Mouse (Mus musculus): ENCODE measurements around the gene Cmss1. TPM values are rescaled to one million over a fixed set of nuclear protein-coding genes. Genes with fewer than 3 reads are reported as not detected.
A peak's percentile ranks its signal among the peaks of the same experiment; 100 is the strongest.

Cmss1 gene
- 3.0 and 3.4 TPM in 2 replicates for polyA plus RNA-seq (2012; rRNA removed)

DNA sequence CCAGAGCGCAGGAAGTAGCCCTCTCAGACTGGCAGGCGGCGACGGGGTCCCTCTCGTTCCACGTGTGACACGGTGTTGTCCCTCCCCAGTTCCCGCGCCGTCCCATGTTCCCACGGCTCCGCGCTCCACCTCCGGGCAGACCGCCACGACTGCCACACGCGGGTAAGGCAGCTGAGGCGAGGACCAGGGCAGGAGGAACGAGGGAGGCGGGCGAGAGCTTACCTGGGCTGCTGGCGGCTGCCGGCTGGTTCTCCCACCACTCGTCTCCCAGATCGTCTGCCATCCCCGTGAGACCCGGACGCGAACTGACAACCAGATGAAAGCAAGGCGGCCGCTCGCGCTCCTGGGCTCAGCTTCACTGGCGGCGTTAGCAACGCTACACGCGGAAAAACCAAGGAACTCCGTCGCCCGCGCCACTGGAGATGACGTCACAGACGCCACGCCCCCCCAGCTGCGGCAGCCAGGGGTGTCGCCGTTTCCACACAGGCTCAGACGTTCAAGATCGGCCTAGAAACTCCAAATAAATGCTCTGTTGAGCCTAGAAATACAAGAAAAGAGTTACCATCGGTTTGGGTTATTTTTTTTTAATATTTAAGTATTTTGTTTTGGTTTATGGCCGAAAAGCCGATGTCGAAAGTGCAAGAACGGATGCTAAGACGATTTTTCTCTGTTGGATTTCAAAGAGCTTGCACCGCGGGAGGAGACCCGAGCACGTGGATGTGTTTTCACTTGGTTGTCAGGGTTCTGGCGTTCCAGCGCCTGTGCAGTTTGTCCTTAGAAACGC lies at the start of gene Cmss1:
Gene Cmss1, minus strand, starts transcription at position 421 of the 784 bp plus-strand sequence.
- no peak within 1 kb of the TSS for H3K27ac ChIP-seq (ENCODE audit: insufficient read depth, low read length)
- H3K36me3 ChIP-seq (ENCODE audit: control insufficient read depth, insufficient read depth, low read length), result no peaks in the 10 kb centered on the region
- H3K4me3 ChIP-seq (ENCODE audit: extremely low read depth, insufficient read depth, insufficient read length), result peak within 1 kb of the TSS; percentile 97
- DNase-seq (ENCODE audit: low read depth in 1 of 2, low spot score in 2 of 2), result peak; percentile 71 to 74
- TF ChIP-seq CTCF (IDR thresholded peaks at IDR 0.05; ENCODE audit: extremely low read depth, insufficient read depth, insufficient read length, insufficient replicate concordance) (no peak), POLR2A (IDR thresholded peaks at IDR 0.05; ENCODE audit: low read depth, low read length) (no peak)
- WGBS, result under 1% methylated on average over 64 of the region's 64 CpGs
- H3K27me3 ChIP-seq (ENCODE audit: control insufficient read depth, insufficient read depth, low read length), result no peaks in the 10 kb centered on the region
- no peaks in the 10 kb centered on the region; the same call in 1 of the 2 replicates for H3K4me1 ChIP-seq (ENCODE audit: control insufficient read depth, insufficient read depth, insufficient read length)

DNA sequence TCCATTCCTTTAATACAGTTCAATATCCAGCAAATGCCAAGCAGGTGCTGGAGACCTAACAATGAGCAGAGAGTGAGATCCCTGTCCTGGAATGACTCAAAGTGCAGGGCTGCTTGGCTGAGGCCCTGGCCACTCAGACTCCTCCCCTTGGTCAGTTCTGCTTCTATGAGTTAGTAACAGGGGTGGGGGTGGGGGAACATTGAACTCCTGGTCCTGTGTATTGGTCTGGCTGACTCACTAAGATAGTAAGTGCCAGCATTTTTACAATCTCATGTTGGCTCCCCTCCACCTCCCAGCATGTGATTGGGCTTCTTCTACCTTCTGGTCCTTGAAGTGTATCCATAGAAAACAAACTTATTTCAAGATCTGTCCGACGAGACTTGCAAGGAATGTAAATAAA lies 43.2 kb upstream of the Cmss1 start:
- no peak for DNase-seq (ENCODE audit: low read depth in 1 of 2, low spot score in 2 of 2)
- Histone ChIP-seq H3K27me3 (ENCODE audit: control insufficient read depth, insufficient read depth, low read length) (no peaks in the 10 kb centered on the region), H3K36me3 (ENCODE audit: control insufficient read depth, insufficient read depth, low read length) (no peaks in the 10 kb centered on the region), H3K4me1 (ENCODE audit: control insufficient read depth, insufficient read depth, insufficient read length) (no peaks in the 10 kb centered on the region), H3K27ac (ENCODE audit: insufficient read depth, low read length) (no peak overlapping the region), H3K4me3 (ENCODE audit: extremely low read depth, insufficient read depth, insufficient read length) (no peak overlapping the region)
- WGBS, result 74% methylated on average over 2 of the region's 2 CpGs
- no peak for TF ChIP-seq POLR2A (IDR thresholded peaks at IDR 0.05; ENCODE audit: low read depth, low read length)
- no peak for TF ChIP-seq CTCF (IDR thresholded peaks at IDR 0.05; ENCODE audit: extremely low read depth, insufficient read depth, insufficient read length, insufficient replicate concordance)

DNA sequence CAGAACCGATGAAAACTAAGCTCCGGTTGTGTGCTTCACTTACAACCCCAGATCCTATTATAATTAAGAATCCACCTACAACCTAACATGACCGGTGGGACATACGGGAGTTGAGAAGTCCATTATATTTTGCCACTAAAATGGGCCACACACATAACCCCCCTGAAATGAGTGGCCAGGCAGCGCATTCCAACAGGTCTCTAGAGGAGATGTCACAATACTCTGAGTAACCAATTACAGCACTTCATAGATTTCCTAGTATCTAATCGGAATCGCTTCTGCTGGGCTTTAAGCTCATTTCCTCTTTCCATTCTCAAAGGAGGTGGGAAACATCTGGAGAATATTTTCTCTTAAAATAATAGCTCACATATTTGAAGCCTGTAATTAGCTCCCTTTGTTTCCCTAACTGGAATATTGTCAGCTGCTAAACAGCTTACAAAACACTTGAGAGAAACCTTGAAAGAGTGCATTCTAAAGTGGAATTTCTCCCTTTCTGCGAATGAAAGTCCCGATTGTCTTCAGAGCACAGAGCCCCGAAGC lies 34.8 kb upstream of the Cmss1 start:
- Histone ChIP-seq H3K27me3 (ENCODE audit: control insufficient read depth, insufficient read depth, low read length) (no peaks in the 10 kb centered on the region), H3K36me3 (ENCODE audit: control insufficient read depth, insufficient read depth, low read length) (no peaks in the 10 kb centered on the region), H3K27ac (ENCODE audit: insufficient read depth, low read length) (no peak overlapping the region), H3K4me1 (ENCODE audit: control insufficient read depth, insufficient read depth, insufficient read length) (no peaks in the 10 kb centered on the region), H3K4me3 (ENCODE audit: extremely low read depth, insufficient read depth, insufficient read length) (no peak overlapping the region)
- WGBS, result 82% methylated on average over 10 of the region's 10 CpGs
- no peak for DNase-seq (ENCODE audit: low read depth in 1 of 2, low spot score in 2 of 2)
- TF ChIP-seq POLR2A (IDR thresholded peaks at IDR 0.05; ENCODE audit: low read depth, low read length) (no peak), CTCF (IDR thresholded peaks at IDR 0.05; ENCODE audit: extremely low read depth, insufficient read depth, insufficient read length, insufficient replicate concordance) (no peak)

DNA sequence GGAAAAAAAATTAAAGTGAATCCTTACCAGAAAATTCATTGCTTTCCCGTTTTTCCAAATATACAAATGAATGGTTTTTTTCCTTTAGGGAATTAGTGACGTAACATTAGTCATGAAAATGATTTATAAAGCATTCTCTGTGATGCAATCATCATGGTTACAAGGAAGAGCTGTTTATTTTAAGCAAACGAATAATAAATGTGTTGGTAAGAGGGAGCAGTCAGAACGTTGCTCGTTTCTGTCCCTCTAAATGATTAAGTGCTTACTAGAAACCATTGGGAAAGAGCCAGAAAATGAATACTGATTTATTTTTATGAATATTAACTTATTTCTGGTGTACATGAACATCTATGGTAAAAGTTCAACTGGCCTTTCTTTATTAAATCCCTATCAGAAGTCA lies 28.1 kb upstream of the Cmss1 start:
- Histone ChIP-seq H3K4me1 (ENCODE audit: control insufficient read depth, insufficient read depth, insufficient read length) (no peaks in the 10 kb centered on the region), H3K4me3 (ENCODE audit: extremely low read depth, insufficient read depth, insufficient read length) (no peak overlapping the region), H3K27me3 (ENCODE audit: control insufficient read depth, insufficient read depth, low read length) (no peaks in the 10 kb centered on the region), H3K36me3 (ENCODE audit: control insufficient read depth, insufficient read depth, low read length) (no peaks in the 10 kb centered on the region), H3K27ac (ENCODE audit: insufficient read depth, low read length) (no peak overlapping the region)
- no peak for TF ChIP-seq CTCF (IDR thresholded peaks at IDR 0.05; ENCODE audit: extremely low read depth, insufficient read depth, insufficient read length, insufficient replicate concordance)
- WGBS, result 68% methylated on average over 5 of the region's 5 CpGs
- no peak for DNase-seq (ENCODE audit: low read depth in 1 of 2, low spot score in 2 of 2)

DNA sequence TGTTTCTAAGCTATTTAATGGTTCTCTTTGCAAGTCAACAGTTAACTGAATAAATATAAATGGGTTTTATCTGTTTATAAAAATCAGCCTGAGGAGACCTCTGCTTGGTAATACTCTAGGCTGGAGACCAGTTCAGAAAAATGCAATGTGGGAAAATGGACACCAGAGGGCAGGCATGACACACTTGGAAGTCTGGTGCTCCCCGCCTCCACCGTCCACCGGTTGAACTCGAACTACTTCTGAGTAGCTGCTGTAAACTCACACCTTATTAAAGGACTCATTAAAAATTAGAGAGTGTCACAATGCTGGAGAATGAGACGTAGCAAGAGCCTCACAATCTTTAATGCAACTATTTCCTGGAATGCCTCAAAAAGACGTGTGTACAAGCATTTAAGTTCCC lies 27.5 kb upstream of the Cmss1 start:
- Histone ChIP-seq H3K27ac (ENCODE audit: insufficient read depth, low read length) (no peak overlapping the region), H3K27me3 (ENCODE audit: control insufficient read depth, insufficient read depth, low read length) (no peaks in the 10 kb centered on the region), H3K4me3 (ENCODE audit: extremely low read depth, insufficient read depth, insufficient read length) (no peak overlapping the region), H3K4me1 (ENCODE audit: control insufficient read depth, insufficient read depth, insufficient read length) (no peaks in the 10 kb centered on the region), H3K36me3 (ENCODE audit: control insufficient read depth, insufficient read depth, low read length) (no peaks in the 10 kb centered on the region)
- peak; percentile 17 to 42 for DNase-seq (ENCODE audit: low read depth in 1 of 2, low spot score in 2 of 2)
- TF ChIP-seq POLR2A (IDR thresholded peaks at IDR 0.05; ENCODE audit: low read depth, low read length), result no peak
- TF ChIP-seq CTCF (IDR thresholded peaks at IDR 0.05; ENCODE audit: extremely low read depth, insufficient read depth, insufficient read length, insufficient replicate concordance), result peak; percentile 57; the same call in 1 of the 2 replicates
- WGBS, result 15% methylated on average over 6 of the region's 6 CpGs

DNA sequence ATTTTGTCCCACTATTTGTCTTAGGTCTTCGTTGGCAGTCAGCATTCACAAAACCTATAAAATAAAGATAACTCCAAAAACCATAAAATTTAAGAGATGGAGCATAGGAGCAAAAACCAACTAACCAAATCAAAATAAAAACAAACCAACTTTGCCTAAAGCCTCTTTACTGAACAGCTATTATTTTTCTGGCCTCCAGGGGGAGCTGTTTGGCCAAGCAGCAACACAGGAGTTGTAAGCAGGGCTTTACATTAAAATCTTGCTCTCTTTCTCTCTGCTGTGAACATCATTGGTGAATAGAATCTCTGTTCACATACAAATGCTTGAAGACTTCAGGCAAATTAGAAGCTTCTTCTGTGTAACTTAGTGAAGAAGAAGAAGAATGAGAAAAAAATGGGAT lies 5.1 kb upstream of the Cmss1 start:
- H3K4me1 ChIP-seq (ENCODE audit: control insufficient read depth, insufficient read depth, insufficient read length), result no peaks in the 10 kb centered on the region
- no peak overlapping the region for H3K4me3 ChIP-seq (ENCODE audit: extremely low read depth, insufficient read depth, insufficient read length)
- WGBS, result 13% methylated on average over 1 of the region's 1 CpGs
- H3K27ac ChIP-seq (ENCODE audit: insufficient read depth, low read length), result no peak overlapping the region
- no peaks in the 10 kb centered on the region for H3K27me3 ChIP-seq (ENCODE audit: control insufficient read depth, insufficient read depth, low read length)
- no peak for DNase-seq (ENCODE audit: low read depth in 1 of 2, low spot score in 2 of 2)
- peak; percentile 45; the same call in 1 of the 2 replicates for TF ChIP-seq CTCF (IDR thresholded peaks at IDR 0.05; ENCODE audit: extremely low read depth, insufficient read depth, insufficient read length, insufficient replicate concordance)
- no peak for TF ChIP-seq POLR2A (IDR thresholded peaks at IDR 0.05; ENCODE audit: low read depth, low read length)
- no peaks in the 10 kb centered on the region for H3K36me3 ChIP-seq (ENCODE audit: control insufficient read depth, insufficient read depth, low read length)

DNA sequence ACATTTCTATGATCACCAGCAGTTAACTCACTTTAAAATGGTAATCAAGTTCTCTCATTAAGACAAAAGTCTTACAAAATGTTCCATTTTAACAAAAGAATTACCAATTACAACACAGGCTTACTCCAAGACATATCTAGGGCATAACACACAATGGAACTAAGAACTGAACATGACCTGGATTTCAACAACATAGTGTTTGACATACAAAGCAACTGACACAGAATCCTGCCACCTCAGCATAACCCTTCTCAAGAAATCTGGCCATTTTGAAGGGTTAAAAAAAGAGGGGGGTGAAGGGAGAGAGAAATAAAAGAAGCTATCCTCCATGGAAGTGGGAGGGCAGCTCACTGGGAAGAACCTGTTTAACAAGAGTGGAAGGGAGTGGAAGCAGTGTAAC lies 5.6 kb downstream of the Cmss1 start:
- no peak for DNase-seq (ENCODE audit: low read depth in 1 of 2, low spot score in 2 of 2)
- Histone ChIP-seq H3K27ac (ENCODE audit: insufficient read depth, low read length) (no peak overlapping the region), H3K36me3 (ENCODE audit: control insufficient read depth, insufficient read depth, low read length) (no peaks in the 10 kb centered on the region), H3K4me3 (ENCODE audit: extremely low read depth, insufficient read depth, insufficient read length) (no peak overlapping the region), H3K27me3 (ENCODE audit: control insufficient read depth, insufficient read depth, low read length) (no peaks in the 10 kb centered on the region), H3K4me1 (ENCODE audit: control insufficient read depth, insufficient read depth, insufficient read length) (no peaks in the 10 kb centered on the region)
- TF ChIP-seq CTCF (IDR thresholded peaks at IDR 0.05; ENCODE audit: extremely low read depth, insufficient read depth, insufficient read length, insufficient replicate concordance), result no peak
- no peak for TF ChIP-seq POLR2A (IDR thresholded peaks at IDR 0.05; ENCODE audit: low read depth, low read length)
